Mouse (Mus musculus): ENCODE measurements around the gene Gpr3. TPM values are rescaled to one million over a fixed set of nuclear protein-coding genes. Genes with fewer than 3 reads are reported as not detected.

Gene Gpr3
- not detected for polyA plus RNA-seq (2017; shearing (Covaris generic))

GRCm38 (mm10) chr4:133211751-133212561 is at the start of gene Gpr3, which contains the start of gene Cd164l2:
Gene Gpr3, minus strand, starts transcription at chr4:133212536.
Gene Cd164l2, plus strand, starts transcription at chr4:133212131.

GRCm38 (mm10) chr4:133240490-133240921 is 28.2 kb upstream of the Gpr3 start, which contains the start of gene Map3k6:
Gene Map3k6, plus strand, starts transcription at chr4:133240818.

Other genes with a start within 250 kb of the Gpr3 start
- gene Fgr, start 238.4 kb downstream of the Gpr3 start, polyA plus RNA-seq (2017; shearing (Covaris generic)), result 4.0 TPM
- 4.5 TPM for gene Ahdc1, start 201.3 kb downstream of the Gpr3 start, polyA plus RNA-seq (2017; shearing (Covaris generic))
- 104 TPM for gene Wasf2, start 82.0 kb downstream of the Gpr3 start, polyA plus RNA-seq (2017; shearing (Covaris generic))
- not detected for gene Cd164l2, start 405 bp downstream of the Gpr3 start, polyA plus RNA-seq (2017; shearing (Covaris generic))
- not detected for gene Map3k6, start 28.3 kb upstream of the Gpr3 start, polyA plus RNA-seq (2017; shearing (Covaris generic))
- gene Sytl1, start 50.6 kb upstream of the Gpr3 start, polyA plus RNA-seq (2017; shearing (Covaris generic)), result 53.7 TPM
- 87.6 TPM for gene Tmem222, start 65.3 kb upstream of the Gpr3 start, polyA plus RNA-seq (2017; shearing (Covaris generic))
- 3.8 TPM for gene Wdtc1, start 140.9 kb upstream of the Gpr3 start, polyA plus RNA-seq (2017; shearing (Covaris generic))
- gene Slc9a1, start 157.2 kb upstream of the Gpr3 start, polyA plus RNA-seq (2017; shearing (Covaris generic)), result 26.6 TPM

All from CD4-positive, CD25-positive, alpha-beta regulatory T cell, adult 9 weeks (primary cell).